Mouse (Mus musculus) macrophage (primary cell): ENCODE data around the gene Mdm2. TPM values are rescaled to one million over a fixed set of nuclear protein-coding genes. Genes with fewer than 3 reads are reported as not detected.
"Not testable (repeated sequence)": the region's sequence is repeated elsewhere in the genome, so short reads cannot be mapped to it uniquely, and the experiment has no call there.

ENCODE experiments used
- H3K27ac ChIP-seq: fragments of 350-480 bp; formaldehyde crosslinking; 2 replicates; pipeline ENCODE4 v1.9.0; 2021
- H3K36me3 ChIP-seq: fragments of 350-480 bp; formaldehyde crosslinking; 2 replicates; pipeline ENCODE4 v1.9.0; 2021; ENCODE audit errors: inconsistent target
- H3K4me3 ChIP-seq: fragments of 350-480 bp; formaldehyde crosslinking; 2 replicates; pipeline ENCODE4 v1.9.0; 2021; ENCODE audit errors: inconsistent target
- H3K79me2 ChIP-seq: fragments of 350-480 bp; formaldehyde crosslinking; 2 replicates; pipeline ENCODE4 v1.9.0; 2021; ENCODE audit errors: inconsistent target
- WGBS: methylation state at CpG from one replicate; pipeline ENCODE4 v1.1.7; 2026; ENCODE audit warnings: inconsistent platforms; ENCODE audit not compliant: missing documents; 5-methylcytosine and 5-hydroxymethylcytosine counted together
- polyA plus RNA-seq: library from polyadenylated mRNA; stranded (reverse); fragments of 250-400 nt; gene quantifications from 3 replicates; pipeline ENCODE4 v1.2.4, GENCODE M21; 2018; ENCODE audit warnings: inconsistent platforms

Mdm2 gene
- polyA plus RNA-seq, 1 experiment from 2014 or later: 84.1 TPM

DNA sequence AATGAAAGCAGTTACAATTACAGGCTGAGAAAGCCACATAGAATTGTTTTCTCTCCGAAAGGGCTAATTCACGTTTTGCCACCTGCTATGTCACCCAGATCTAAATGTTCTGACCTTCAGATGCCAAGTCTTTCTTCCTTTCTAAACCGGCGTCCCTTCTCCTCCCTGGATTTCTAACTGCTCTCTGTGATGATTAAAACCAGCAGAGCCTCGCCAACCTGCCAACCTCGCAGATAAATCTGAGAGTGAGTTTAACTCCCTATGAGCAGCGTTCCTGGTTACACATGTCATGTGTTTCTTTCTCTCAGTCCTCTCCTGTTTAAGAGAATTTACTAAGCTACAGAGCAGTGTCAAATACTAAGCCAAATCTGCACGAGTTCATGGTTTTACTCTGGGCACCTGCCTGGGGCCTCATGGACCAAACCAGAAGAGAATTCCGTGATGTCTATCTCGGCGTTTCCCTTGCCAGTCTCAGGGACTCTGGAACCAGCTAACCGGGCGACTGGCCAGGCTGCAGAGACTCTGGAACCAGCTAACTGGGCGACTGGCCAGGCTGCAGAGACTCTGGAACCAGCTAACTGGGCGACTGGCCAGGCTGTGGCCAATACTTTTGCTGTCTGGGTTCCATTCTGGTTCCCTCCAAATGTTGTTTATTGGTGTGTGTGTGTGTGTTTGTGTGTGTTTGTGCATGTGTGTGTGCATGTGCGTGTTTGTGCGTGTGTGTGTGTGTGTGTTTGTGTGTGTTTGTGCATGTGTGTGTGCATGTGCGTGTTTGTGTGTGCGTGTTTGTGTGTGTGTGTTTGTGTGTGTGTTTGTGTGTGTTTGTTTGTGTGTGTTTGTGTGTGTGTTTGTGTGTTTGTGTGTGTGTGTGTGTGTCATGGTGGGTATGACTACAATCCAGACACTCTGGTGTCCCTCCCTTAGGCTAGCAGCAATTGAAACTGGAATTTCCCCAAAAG is 7.9 kb upstream of the Mdm2 start:
- H3K79me2 ChIP-seq: no peaks in the 10 kb centered on the region
- no peaks in the 10 kb centered on the region for H3K36me3 ChIP-seq
- WGBS: 76% methylated on average over 17 of the region's 19 CpGs
- H3K4me3 ChIP-seq: no peak overlapping the region
- peak overlapping the region; percentile 96 for H3K27ac ChIP-seq

DNA sequence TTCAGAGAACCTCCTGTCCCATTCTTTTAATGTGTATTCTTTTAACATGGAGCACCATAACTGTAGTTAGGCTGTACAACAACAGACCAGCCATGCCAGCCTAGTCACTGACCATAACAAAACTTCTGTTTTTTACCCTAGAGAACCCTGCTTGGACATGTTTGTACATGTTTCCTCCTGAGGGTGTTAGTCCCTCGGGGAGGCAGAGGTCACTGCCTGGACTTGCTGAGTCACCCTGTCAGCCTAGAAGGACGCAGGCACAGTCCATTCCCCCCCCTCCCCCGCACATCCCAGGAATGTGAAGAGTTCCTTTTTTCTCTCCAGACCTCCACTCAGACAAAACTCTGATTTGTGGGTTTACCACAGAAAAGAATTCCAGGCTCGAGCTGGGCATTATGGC is 7.0 kb upstream of the Mdm2 start:
- no peak overlapping the region for H3K4me3 ChIP-seq
- 0% methylated on average over 3 of the region's 4 CpGs for WGBS
- peak overlapping the region; percentile 96 for H3K27ac ChIP-seq
- no peaks in the 10 kb centered on the region for H3K36me3 ChIP-seq
- H3K79me2 ChIP-seq: no peaks in the 10 kb centered on the region

DNA sequence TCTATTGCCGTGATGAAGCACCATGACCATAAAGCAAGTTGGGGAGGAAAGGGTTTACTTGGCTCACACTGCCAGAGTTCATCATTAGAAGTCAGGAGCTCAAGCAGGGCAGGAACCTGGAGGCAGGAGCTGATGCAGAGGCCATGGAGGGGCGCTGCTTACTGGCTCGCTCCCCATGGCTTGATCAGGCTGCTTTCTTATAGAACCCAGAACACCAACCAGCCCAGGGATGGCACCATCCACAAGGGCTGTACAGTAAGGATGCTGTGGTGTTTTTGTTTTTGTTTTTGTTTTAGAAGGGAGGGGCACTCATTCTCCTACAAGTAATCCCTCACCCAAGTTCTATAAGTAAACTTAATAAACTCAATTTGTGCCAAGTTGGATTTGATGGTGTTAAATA is 6.1 kb upstream of the Mdm2 start:
- 93% methylated on average over 3 of the region's 3 CpGs for WGBS
- peak overlapping the region; percentile 96 for H3K27ac ChIP-seq
- H3K4me3 ChIP-seq: no peak overlapping the region
- H3K79me2 ChIP-seq: no peaks in the 10 kb centered on the region
- no peaks in the 10 kb centered on the region for H3K36me3 ChIP-seq

DNA sequence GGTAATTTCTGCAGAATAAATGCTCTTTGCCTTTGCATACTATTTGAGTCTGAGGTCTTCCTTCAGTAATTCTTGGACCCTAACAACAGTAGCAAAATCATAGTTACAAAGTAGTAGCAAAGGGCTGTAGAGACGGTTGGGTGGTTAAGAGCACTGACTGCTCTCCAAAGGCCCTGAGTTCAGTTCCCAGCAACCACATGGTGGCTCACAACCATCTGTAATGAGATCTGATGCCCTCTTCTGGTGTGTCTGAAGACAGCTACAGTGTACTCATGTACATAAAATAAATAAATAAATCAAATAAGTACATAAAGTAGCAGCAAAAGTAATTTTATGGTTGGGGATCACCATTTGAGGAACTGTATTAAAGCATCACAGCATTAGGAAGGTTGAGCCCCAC is 5.1 kb upstream of the Mdm2 start:
- not testable (repeated sequence) for H3K36me3 ChIP-seq, H3K4me3 ChIP-seq, H3K79me2 ChIP-seq
- 100% methylated on average over 1 of the region's 1 CpGs for WGBS
- peak overlapping the region; percentile 96 for H3K27ac ChIP-seq

DNA sequence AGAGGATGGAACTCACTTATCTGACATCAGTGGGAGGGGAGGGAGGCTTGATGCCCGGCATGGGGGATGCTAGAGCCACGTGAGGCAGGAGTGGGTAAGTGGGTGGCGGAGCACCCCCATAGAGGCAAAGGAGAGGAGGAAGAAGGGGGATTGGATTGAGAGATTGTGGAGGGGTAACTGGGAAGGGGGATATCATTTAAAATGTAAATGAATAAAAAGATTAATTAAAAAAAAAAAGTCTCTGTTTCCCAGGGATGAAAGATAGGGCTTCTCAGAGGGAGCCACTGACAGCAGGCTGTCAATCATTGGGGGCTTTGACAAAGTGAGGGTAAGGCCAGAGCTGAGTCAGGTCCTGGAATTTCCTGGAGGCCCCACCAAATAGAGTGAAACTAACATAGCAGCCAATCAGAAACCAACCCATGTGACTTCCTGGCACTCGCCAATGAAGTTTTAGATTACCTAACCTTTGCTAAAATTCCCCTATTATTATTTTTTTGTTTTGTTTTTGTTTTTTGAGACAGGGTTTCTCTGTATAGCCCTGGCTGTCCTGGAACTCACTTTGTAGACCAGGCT is 4.5 kb upstream of the Mdm2 start:
- Histone ChIP-seq H3K36me3 (no peaks in the 10 kb centered on the region), H3K27ac (peak overlapping the region; percentile 96), H3K4me3 (no peak overlapping the region), H3K79me2 (no peaks in the 10 kb centered on the region)
- 85% methylated on average over 4 of the region's 4 CpGs for WGBS

DNA sequence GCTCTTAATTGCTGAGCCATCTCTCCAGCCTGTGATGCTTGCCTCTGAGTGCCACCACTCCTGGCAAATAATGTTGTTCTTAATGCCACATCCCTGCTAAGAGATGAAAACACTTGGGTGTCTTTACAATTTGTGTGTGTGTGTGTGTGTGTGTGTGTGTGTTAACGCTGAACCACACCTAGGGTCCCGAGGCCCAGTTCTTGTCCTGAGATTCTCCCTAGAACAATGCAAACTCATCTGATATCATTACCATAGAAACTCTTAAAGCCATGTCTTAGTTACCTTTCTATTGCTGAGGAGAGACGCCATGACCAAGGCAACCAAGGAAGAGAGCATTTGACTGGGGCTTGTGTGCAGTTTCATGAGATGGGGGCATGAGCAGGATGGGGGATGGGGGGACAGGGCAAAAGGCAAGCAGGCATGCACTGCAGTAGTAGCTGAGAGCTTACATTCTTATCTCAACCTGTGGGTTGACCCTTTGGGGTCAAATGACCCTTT is 3.5 kb upstream of the Mdm2 start:
- 100% methylated on average over 3 of the region's 3 CpGs for WGBS
- Histone ChIP-seq H3K79me2 (peaks cover 9% of the 10 kb centered on the region), H3K27ac (no peak overlapping the region)

DNA sequence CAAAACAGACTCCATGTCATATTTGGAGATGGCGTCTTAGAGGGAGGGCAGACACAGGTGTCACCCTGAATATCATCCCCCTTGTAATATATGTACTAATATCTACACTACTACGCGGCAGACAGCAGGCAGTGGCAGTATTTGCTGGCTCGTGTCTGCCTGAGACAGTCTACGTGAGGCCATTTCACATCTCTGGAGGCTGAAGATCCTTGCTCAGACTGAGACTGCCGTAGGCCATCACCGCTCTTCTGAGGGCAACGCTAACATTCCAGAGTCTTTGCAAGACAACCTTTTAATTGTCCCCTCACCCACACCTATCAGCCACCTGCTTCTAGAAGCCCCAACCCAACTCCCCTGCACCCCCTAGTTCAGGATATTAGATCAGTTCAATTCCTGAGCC is 2.9 kb upstream of the Mdm2 start:
- 93% methylated on average over 8 of the region's 8 CpGs for WGBS
- H3K27ac ChIP-seq: no peak overlapping the region
- H3K79me2 ChIP-seq: peaks cover 15% of the 10 kb centered on the region
- no peaks in the 10 kb centered on the region for H3K36me3 ChIP-seq
- H3K4me3 ChIP-seq: no peak overlapping the region

More for the DNA sequence above, 3.5 kb upstream of the Mdm2 start:
- Histone ChIP-seq H3K36me3 (no peaks in the 10 kb centered on the region), H3K4me3 (no peak overlapping the region)

DNA sequence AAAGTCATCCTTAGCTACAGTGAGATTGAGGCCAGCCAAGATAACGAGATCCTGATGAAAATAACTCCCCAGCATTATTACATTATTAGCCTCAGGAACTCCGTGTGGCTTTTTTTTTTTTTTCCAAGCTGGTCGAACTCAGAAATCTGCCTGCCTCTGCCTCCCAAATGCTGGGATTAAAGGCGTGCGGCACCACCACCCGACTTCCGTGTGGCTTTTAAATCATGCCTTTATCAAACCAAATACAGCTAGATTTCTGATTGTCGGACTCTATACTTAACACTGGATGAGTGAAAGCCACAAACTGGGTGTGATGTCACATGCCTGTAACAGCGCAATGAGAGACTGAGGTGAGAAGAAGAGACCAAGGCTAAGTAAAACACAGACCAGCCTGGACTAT is 2.3 kb upstream of the Mdm2 start:
- WGBS: 99% methylated on average over 9 of the region's 9 CpGs

DNA sequence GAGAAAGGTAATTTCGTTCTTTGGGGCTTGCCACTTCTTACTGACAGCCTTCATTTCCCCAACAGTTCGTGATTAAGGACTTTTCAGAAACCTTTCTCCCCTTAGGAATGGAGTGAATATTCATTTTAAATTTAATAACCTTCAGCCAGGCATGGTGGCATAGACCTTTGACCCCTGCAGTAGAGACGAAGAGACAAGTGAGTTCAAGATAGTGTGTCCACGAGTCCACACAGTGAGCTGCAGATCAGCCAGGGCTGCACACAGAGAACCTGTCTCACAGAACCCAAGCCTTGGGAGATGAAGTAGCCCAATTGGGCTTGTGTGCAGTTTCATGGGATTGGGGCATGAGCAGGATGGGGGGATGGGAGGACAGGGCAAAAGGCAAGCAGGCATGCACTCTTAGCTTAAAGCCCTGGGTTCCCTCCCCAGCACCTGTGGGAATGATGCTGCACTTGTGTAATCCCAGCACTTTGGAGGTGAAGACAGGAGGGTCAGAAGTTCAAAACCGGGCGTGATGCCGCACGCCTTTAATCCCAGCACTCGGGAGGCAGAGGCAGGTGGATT is 1.7 kb upstream of the Mdm2 start:
- no peak overlapping the region for H3K27ac ChIP-seq
- WGBS: 91% methylated on average over 5 of the region's 9 CpGs
- H3K4me3 ChIP-seq: no peak overlapping the region
- H3K79me2 ChIP-seq: peaks cover 27% of the 10 kb centered on the region
- H3K36me3 ChIP-seq: no peaks in the 10 kb centered on the region; the same call in 1 of the 2 replicates

More for the DNA sequence above, 2.3 kb upstream of the Mdm2 start:
- H3K27ac ChIP-seq: no peak overlapping the region
- no peaks in the 10 kb centered on the region for H3K36me3 ChIP-seq
- no peak overlapping the region for H3K4me3 ChIP-seq
- H3K79me2 ChIP-seq: peaks cover 21% of the 10 kb centered on the region

DNA sequence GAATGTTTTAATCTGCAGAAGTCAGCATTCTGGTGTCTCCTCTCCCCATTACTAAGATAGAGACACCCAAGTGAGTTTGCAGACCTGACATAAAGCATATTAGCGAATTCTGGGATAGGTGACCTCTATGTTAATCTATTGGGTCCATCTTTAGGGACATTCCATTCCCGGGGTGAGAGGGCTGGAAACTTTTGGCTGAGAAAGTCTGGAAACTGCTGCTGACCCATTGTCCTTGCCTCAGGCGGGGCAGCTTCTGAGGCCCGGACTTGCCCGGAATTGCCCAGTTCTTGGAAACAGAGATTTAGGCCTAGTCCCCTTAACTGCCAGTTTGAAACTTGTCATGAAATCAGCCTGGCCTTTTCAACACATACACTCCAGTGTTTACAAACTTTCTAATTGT is 850 bp upstream of the Mdm2 start:
- peak overlapping the region; percentile 62 for H3K4me3 ChIP-seq
- peaks cover 5% of the 10 kb centered on the region; the same call in 1 of the 2 replicates for H3K36me3 ChIP-seq
- peaks cover 36% of the 10 kb centered on the region for H3K79me2 ChIP-seq
- peak overlapping the region; percentile 84 for H3K27ac ChIP-seq
- WGBS: 90% methylated on average over 5 of the region's 5 CpGs

DNA sequence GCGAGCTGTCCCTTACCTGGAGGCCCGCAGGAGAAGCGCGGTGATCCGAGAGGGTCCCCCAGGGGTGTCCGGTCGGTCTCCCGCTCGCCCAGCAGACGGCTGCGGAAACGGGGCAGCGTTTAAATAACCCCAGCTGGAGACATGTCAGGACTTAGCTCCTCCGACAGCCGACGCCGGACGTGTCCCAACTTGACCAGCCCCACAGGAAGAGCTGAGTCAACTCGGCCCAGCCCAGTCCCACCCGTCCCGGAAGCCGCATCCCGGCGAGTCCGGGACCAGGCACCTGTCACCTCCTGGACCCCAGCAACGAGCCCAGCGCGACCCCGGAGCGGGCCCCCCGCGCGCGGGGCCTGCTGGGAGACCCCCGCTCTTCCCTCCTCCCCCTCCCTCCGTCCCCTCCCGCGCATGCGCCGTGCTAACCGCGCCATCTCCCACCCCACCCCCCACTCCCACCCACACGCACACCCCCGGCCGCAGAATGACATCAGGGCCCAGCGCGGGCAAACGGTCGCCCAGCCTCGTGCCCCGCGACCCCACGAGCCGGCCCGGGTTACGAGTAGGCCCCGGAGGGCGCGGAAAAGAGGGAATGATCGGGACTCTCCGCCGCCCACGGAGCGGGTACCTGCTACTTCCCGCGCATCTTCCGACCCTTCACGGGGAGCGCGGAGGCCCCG is 491 bp downstream of the Mdm2 start:
- Histone ChIP-seq H3K79me2 (peaks cover 49% of the 10 kb centered on the region), H3K4me3 (peak overlapping the region; percentile 88), H3K36me3 (peaks cover 15% of the 10 kb centered on the region), H3K27ac (peak overlapping the region; percentile 81)
- WGBS: 2% methylated on average over 49 of the region's 71 CpGs

DNA sequence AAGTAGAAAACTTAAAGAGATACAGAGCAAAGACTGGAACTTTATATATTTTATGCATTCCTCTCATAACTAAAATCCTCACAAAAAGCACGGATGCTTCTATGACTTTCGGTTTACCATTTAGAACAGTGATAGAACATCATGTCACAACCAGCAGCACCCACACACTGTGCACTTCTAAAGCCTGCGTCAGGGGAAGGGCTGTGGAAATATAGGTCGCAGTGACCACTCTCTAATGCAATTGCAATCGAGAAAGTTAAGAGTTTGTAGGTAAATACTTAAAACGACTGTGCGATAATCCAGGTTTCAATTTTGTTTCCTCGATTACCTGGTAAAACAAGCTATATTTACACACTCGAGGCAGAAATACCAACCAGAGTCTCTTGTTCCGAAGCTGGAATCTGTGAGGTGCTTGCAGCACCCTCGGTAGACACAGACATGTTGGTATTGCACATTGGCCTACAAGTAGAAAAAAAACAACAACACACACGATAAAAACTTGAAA is 1.2 kb downstream of the Mdm2 start:
- peaks cover 21% of the 10 kb centered on the region for H3K36me3 ChIP-seq
- H3K79me2 ChIP-seq: peaks cover 56% of the 10 kb centered on the region
- H3K4me3 ChIP-seq: peak overlapping the region; percentile 88
- WGBS: 12% methylated on average over 12 of the region's 12 CpGs
- H3K27ac ChIP-seq: peak overlapping the region; percentile 81

DNA sequence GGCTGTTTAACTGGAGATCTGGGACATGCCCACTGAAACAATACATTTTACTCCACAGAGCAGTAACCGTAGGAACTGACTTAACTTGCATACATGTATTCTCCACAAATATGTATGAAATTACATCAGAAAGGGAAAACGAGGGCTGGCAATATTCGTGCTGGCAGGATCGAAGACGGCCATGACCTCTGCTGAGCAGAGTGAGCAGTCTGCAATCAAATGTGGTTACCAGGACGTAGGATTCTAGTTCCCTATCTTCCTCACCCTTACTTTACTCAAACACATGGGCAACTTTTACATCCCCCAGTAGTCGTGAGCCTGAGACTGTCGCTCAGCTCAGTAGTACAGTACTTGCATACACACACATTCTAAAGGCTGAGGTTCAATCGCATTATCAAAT is 1.7 kb downstream of the Mdm2 start:
- Histone ChIP-seq H3K4me3 (peak overlapping the region; percentile 88), H3K79me2 (peaks cover 61% of the 10 kb centered on the region), H3K36me3 (peaks cover 27% of the 10 kb centered on the region), H3K27ac (peak overlapping the region; percentile 81)
- 31% methylated on average over 8 of the region's 9 CpGs for WGBS

DNA sequence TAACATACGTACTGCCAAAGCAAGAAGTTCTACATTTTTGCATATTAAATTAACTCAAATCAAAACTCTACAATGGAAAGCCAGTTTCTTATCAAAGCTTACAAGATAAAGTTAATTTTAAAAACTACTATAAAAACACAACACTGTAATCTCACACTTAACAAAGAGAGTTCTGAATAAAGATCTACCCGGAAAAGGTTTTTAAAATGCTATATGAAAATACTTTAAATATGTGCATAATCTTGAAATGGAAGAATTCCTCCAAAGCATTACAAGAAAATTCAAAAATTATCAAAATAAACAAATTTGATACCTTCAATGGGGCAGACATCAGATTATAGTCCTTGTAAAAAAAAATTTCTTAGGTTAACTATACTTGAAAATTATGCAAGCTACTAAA is 2.2 kb downstream of the Mdm2 start:
- H3K36me3 ChIP-seq: peaks cover 31% of the 10 kb centered on the region
- 88% methylated on average over 2 of the region's 2 CpGs for WGBS

More for the DNA sequence above, 2.2 kb downstream of the Mdm2 start:
- Histone ChIP-seq H3K27ac (peak overlapping the region; percentile 81; the same call in 1 of the 2 replicates), H3K79me2 (peaks cover 66% of the 10 kb centered on the region), H3K4me3 (peak overlapping the region; percentile 88)
